Mouse (Mus musculus): Measurements from ENCODE around the gene Rbpms2.

DNA sequence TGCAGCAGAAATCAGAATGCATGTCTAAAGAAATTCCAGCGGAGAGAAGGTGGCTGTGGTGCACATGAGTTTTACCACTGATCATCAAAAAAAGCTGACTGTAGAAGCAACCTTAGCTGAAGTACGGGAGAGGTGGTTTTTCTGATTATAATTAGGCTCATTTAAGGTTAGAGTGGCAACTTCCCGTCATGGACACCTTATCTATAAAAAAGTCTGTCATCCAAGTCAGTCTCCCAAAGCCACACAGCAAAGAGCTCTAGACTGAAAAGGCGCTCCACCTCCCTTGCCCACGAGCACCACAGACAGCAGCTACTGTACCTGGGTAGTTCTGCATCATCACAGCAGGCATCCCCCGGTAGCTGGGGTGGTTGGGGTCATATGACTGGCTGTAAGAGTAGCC, 71.1 kb downstream of the Rbpms2 start:
- TF ChIP-seq CTCF (IDR thresholded peaks at IDR 0.05; ENCODE audit: extremely low read depth, insufficient read length, insufficient replicate concordance, low read depth, low read length) (no peak), POLR2A (IDR thresholded peaks at IDR 0.05; ENCODE audit: low read depth, low read length) (no peak)

Data from small intestine, adult 2 months (tissue).